Mouse (Mus musculus): ENCODE data around the gene Susd3. TPM values are rescaled to one million over a fixed set of nuclear protein-coding genes. Genes with fewer than 3 reads are reported as not detected.

Gene Susd3
- polyA plus RNA-seq, 1 experiment from 2014 or later = 0.84 TPM

GRCm38 (mm10) chr13:49202556-49202955 lies 46.0 kb downstream of the Susd3 start:
- Histone ChIP-seq H3K9ac (no peak overlapping the region), H3K4me1 (peaks cover 8% of the 10 kb centered on the region), H3K9me3 (no peaks in the 10 kb centered on the region), H3K36me3 (replicated peaks) (no peaks in the 10 kb centered on the region), H3K27me3 (no peaks in the 10 kb centered on the region; the same call in 1 of the 2 replicates), H3K4me2 (no peak overlapping the region), H3K27ac (no peak overlapping the region), H3K4me3 (replicated peaks) (no peak overlapping the region)
- WGBS = 92% methylated on average over 7 of the region's 7 CpGs
- no peak for ATAC-seq (ENCODE audit: low FRiP score)

DNA sequence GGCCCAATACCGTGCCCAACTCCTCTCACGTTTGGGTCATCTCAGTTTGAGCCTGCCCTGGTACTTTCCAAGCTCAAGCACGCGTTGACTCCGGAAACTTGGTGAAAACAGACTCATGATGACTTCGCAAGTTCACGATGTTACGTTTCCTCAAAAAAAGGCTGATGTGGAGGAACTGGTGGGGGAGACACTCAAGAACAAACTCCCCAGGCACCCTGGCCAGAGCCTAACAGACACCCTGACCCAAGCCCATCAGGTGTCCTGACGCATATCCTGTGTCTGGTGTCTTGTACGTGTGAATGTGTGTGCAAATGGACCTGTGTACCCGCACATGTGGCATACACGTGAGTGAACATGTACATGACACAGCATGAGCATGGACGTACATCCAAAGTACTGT lies 47.8 kb downstream of the Susd3 start:
- H3K27me3 ChIP-seq = no peaks in the 10 kb centered on the region; the same call in 1 of the 2 replicates
- no peak overlapping the region for H3K9ac ChIP-seq
- no peak overlapping the region for H3K4me3 ChIP-seq (replicated peaks)
- WGBS = 92% methylated on average over 13 of the region's 13 CpGs
- no peaks in the 10 kb centered on the region for H3K9me3 ChIP-seq
- H3K4me1 ChIP-seq = peaks cover 8% of the 10 kb centered on the region
- H3K36me3 ChIP-seq (replicated peaks) = no peaks in the 10 kb centered on the region
- H3K27ac ChIP-seq = no peak overlapping the region
- H3K4me2 ChIP-seq = no peak overlapping the region
- no peak for ATAC-seq (ENCODE audit: low FRiP score)

DNA sequence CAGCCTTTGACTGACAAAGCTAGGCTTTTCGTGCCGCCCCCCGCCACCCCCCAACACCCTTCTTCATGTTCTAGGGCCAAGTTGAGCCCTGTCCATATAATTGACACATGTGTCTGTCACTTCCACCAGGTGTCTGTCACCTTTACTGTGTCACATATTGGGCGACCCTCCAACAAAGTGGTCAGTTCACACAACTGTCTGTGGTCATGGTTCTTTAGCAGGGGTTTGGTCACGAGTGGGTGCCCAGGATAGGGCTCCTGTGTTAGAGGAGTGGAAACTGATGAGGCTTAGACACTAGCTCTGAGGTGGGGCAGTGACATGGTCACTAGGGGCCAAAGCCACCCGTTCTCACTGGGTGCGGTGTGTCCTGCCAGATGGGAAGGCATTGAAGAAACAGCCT lies 48.6 kb downstream of the Susd3 start:
- no peak for ATAC-seq (ENCODE audit: low FRiP score)
- Histone ChIP-seq H3K9me3 (no peaks in the 10 kb centered on the region), H3K27me3 (no peaks in the 10 kb centered on the region; the same call in 1 of the 2 replicates), H3K36me3 (replicated peaks) (no peaks in the 10 kb centered on the region), H3K27ac (no peak overlapping the region), H3K4me3 (replicated peaks) (no peak overlapping the region), H3K4me2 (no peak overlapping the region), H3K4me1 (peaks cover under 1% of the 10 kb centered on the region; the same call in 1 of the 2 replicates), H3K9ac (no peak overlapping the region)
- 90% methylated on average over 7 of the region's 7 CpGs for WGBS

DNA sequence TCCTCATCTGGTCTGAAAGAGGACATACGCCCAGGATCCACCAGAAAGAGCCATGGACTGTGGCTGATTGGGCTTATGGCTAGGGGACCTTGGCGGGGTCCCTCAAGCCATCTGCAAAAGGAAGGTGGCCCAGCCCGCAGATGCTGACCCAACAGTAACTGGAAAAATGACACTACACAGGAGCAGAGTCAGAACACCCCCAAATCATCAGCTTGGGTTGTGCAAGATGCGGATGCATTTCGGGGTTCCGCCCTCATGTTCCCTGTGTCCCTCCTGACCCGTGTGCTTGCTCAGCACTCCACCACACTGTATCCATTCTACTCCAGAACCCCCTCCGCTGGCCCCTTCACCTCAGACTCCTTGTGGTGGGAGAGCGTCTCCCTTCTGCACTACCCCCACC lies 49.8 kb downstream of the Susd3 start:
- Histone ChIP-seq H3K27me3 (no peaks in the 10 kb centered on the region; the same call in 1 of the 2 replicates), H3K36me3 (replicated peaks) (no peaks in the 10 kb centered on the region), H3K4me1 (no peaks in the 10 kb centered on the region), H3K9ac (no peak overlapping the region), H3K4me3 (replicated peaks) (no peak overlapping the region), H3K9me3 (no peaks in the 10 kb centered on the region), H3K27ac (no peak overlapping the region), H3K4me2 (no peak overlapping the region)
- ATAC-seq (ENCODE audit: low FRiP score) = no peak
- WGBS = 94% methylated on average over 9 of the region's 9 CpGs

DNA sequence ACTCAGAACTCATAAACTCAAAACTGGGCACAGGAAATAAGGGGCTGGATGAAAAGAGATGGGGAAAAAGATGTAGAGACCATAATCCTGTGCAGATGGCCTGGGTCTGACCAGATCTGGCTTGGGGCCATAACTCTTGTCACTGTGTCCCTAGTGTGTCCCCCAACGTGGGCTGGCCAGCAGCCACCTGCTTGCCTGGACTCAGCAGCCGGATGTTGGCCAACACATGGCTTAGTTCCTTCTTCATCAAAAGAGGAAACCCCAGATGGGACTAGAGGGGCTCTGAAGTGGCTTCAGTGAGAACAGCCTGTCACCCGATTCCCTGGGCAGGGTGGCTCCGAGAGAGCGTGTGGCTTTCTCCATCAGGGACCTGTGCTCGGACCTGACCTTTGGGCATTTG lies 51.7 kb downstream of the Susd3 start:
- no peak for ATAC-seq (ENCODE audit: low FRiP score)
- H3K27me3 ChIP-seq = no peaks in the 10 kb centered on the region
- WGBS = 92% methylated on average over 6 of the region's 6 CpGs

DNA sequence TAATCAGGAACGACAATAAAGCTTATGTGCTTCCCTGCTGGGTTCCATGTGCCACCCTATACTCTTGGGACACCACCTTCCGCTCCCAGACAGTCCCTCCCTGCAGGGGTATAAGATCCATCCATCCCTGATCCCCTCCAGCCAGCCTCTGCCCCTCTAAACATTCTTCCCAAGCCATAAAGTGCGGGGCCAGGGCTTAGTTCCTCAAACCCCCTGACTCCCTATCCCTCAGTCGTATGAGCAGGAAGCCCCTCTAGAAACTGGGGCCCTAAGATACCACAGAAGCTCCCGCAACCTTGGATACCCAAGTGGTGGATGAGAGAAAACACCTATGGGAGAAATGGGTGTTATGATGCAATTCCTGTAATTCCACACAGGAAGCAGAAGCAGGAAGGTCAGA lies 52.3 kb downstream of the Susd3 start:
- Histone ChIP-seq H3K27me3 (no peaks in the 10 kb centered on the region), H3K4me1 (peaks cover 13% of the 10 kb centered on the region), H3K9ac (no peak overlapping the region), H3K27ac (no peak overlapping the region), H3K4me3 (replicated peaks) (no peak overlapping the region), H3K4me2 (no peak overlapping the region), H3K36me3 (replicated peaks) (no peaks in the 10 kb centered on the region), H3K9me3 (no peaks in the 10 kb centered on the region)
- ATAC-seq (ENCODE audit: low FRiP score) = no peak
- 82% methylated on average over 5 of the region's 5 CpGs for WGBS

More for the DNA sequence above, 51.7 kb downstream of the Susd3 start:
- H3K4me2 ChIP-seq = no peak overlapping the region
- no peak overlapping the region for H3K4me3 ChIP-seq (replicated peaks)
- H3K4me1 ChIP-seq = peaks cover 8% of the 10 kb centered on the region; the same call in 1 of the 2 replicates
- H3K9ac ChIP-seq = no peak overlapping the region
- no peak overlapping the region for H3K27ac ChIP-seq
- H3K36me3 ChIP-seq (replicated peaks) = no peaks in the 10 kb centered on the region
- H3K9me3 ChIP-seq = no peaks in the 10 kb centered on the region

GRCm38 (mm10) chr13:49195651-49196050 lies 52.9 kb downstream of the Susd3 start:
- WGBS = 94% methylated on average over 7 of the region's 7 CpGs
- H3K4me3 ChIP-seq (replicated peaks) = no peak overlapping the region
- H3K4me1 ChIP-seq = peaks cover 16% of the 10 kb centered on the region
- no peak overlapping the region for H3K4me2 ChIP-seq
- no peak for ATAC-seq (ENCODE audit: low FRiP score)
- H3K27me3 ChIP-seq = no peaks in the 10 kb centered on the region
- H3K36me3 ChIP-seq (replicated peaks) = no peaks in the 10 kb centered on the region
- no peak overlapping the region for H3K27ac ChIP-seq
- no peaks in the 10 kb centered on the region for H3K9me3 ChIP-seq
- H3K9ac ChIP-seq = no peak overlapping the region

DNA sequence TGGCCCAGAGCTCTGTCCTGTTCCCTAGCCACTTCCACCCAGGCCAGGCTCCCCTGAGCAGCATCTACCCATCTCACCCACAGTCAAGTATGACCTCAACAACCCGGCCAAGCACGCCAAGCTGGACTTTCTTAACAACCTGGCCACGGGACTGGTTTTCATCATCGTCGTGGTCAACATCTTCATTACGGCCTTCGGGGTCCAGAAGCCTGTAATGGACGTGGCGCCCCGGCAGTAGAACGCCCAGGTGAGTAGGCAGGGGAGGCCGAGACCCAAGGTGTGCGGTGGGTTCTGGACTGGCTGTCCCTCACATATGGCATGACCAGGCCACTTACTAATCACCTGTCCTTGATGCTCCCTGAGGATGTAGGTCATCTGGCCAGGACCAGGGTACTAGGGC lies 53.7 kb downstream of the Susd3 start:
- H3K27ac ChIP-seq = no peak overlapping the region
- ATAC-seq (ENCODE audit: low FRiP score) = no peak
- H3K9ac ChIP-seq = no peak overlapping the region
- H3K4me3 ChIP-seq (replicated peaks) = no peak overlapping the region
- no peaks in the 10 kb centered on the region for H3K36me3 ChIP-seq (replicated peaks)
- no peaks in the 10 kb centered on the region for H3K9me3 ChIP-seq
- peaks cover 16% of the 10 kb centered on the region for H3K4me1 ChIP-seq
- WGBS = 95% methylated on average over 13 of the region's 13 CpGs
- H3K27me3 ChIP-seq = peaks cover 4% of the 10 kb centered on the region; the same call in 1 of the 2 replicates
- H3K4me2 ChIP-seq = no peak overlapping the region

DNA sequence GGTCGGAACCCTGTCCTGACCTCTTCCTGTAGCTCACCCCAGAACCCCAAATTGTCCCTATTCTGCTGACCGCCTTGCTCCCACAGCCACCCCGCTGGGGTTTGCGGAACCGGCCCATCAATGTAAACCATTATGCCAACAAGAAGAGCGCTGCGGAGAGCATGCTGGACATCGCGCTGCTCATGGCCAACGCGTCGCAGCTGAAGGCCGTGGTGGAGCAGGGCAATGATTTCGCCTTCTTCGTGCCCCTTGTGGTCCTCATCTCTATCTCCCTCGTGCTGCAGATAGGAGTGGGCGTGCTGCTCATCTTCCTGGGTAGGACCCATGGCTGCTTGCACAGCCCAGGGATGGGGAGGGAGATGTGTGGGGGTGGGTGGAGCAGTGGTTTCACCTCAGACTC lies 54.9 kb downstream of the Susd3 start:
- Histone ChIP-seq H3K36me3 (replicated peaks) (no peaks in the 10 kb centered on the region), H3K9ac (no peak overlapping the region), H3K9me3 (no peaks in the 10 kb centered on the region), H3K4me3 (replicated peaks) (no peak overlapping the region), H3K4me2 (no peak overlapping the region), H3K27ac (no peak overlapping the region), H3K4me1 (peaks cover 20% of the 10 kb centered on the region), H3K27me3 (peaks cover 16% of the 10 kb centered on the region)
- WGBS = 95% methylated on average over 17 of the region's 17 CpGs
- no peak for ATAC-seq (ENCODE audit: low FRiP score)

DNA sequence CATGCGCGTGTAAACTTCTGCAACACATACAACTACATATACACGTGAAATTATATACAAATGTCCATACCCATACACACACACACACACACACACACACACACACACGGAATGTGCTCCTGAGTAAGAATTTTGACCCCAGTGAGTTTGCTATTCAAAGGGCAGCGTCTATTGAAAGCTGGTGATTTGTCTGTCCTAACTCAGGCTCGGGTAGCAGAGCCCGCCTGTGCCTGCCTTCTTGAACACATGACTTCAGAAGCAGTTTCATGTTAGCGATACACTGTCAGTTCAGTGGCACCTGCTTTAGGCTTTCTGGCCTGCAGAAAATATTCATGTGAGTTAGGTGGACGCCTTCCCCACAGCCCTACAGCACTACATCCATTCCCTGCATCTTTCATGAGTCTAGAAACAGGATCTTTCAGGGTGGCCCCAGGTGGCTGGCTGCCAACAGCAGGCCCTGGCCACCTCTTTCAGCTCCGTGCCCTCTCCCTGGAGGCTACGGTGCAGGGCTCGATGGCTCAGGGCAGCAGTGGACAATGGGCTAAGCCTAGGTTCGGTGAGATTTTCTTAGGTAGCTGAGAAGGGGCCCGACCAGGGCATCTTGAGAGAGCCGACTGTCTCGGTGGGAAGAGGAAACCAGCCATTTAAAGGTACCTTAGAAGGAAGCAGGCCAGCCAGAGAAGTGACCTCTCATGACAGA lies 56.2 kb downstream of the Susd3 start:
- WGBS = 77% methylated on average over 16 of the region's 16 CpGs
- no peak for ATAC-seq (ENCODE audit: low FRiP score)
- Histone ChIP-seq H3K4me2 (no peak overlapping the region), H3K27me3 (peaks cover 25% of the 10 kb centered on the region), H3K27ac (no peak overlapping the region), H3K4me3 (replicated peaks) (no peak overlapping the region), H3K36me3 (replicated peaks) (no peaks in the 10 kb centered on the region), H3K4me1 (peaks cover 33% of the 10 kb centered on the region), H3K9ac (no peak overlapping the region), H3K9me3 (no peaks in the 10 kb centered on the region)

DNA sequence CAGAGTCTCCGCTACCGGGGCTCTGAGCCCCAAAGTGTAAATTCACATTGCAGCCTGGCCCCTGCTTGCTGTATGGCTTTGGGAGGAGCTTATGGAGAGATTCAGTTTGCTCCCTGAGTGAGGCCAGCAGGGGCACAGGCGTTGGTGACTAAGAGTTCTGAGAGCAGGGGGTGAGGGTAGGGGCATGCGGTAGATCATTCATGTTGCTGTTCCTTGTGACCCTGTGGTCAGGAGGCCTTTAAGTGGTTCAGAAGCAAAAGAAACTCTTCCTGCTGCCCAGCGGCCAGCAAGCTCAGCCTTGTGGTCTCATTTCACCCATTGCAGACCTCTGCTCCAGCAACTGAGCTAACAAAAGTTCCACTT lies 56.9 kb downstream of the Susd3 start:
- no peak overlapping the region for H3K4me2 ChIP-seq
- WGBS = 61% methylated on average over 5 of the region's 5 CpGs
- H3K9me3 ChIP-seq = no peaks in the 10 kb centered on the region
- no peak overlapping the region for H3K27ac ChIP-seq
- H3K4me3 ChIP-seq (replicated peaks) = no peak overlapping the region
- no peaks in the 10 kb centered on the region for H3K36me3 ChIP-seq (replicated peaks)
- no peak for ATAC-seq (ENCODE audit: low FRiP score)
- no peak overlapping the region for H3K9ac ChIP-seq
- H3K4me1 ChIP-seq = peaks cover 38% of the 10 kb centered on the region
- H3K27me3 ChIP-seq = peaks cover 26% of the 10 kb centered on the region

GRCm38 (mm10) chr13:49190876-49191672 lies 57.4 kb downstream of the Susd3 start:
- Histone ChIP-seq H3K4me2 (no peak overlapping the region), H3K4me1 (peaks cover 39% of the 10 kb centered on the region), H3K27me3 (peaks cover 32% of the 10 kb centered on the region), H3K9ac (no peak overlapping the region; the same call in 1 of the 2 replicates), H3K4me3 (replicated peaks) (no peak overlapping the region), H3K9me3 (no peaks in the 10 kb centered on the region), H3K27ac (no peak overlapping the region), H3K36me3 (replicated peaks) (no peaks in the 10 kb centered on the region)
- no peak for ATAC-seq (ENCODE audit: low FRiP score)
- 86% methylated on average over 7 of the region's 7 CpGs for WGBS

All from forebrain, embryonic 12.5 days (tissue).